Mouse (Mus musculus) limb, embryonic 10.5 days (tissue): ENCODE results near the gene Dstn. TPM values are rescaled to one million over a fixed set of nuclear protein-coding genes. Genes with fewer than 3 reads are reported as not detected.

ENCODE experiments used
- DNase-seq: peaks from one replicate; pipeline ENCODE4 v3.0.0-alpha.2; 2017; ENCODE audit warnings: low spot score
- H3K27ac ChIP-seq: fragments of 300-500 bp; sonication (generic); 2 replicates; pipeline ENCODE4 v1.5.1; 2016; ENCODE audit warnings: mild to moderate bottlenecking
- H3K27me3 ChIP-seq: fragments of 300-500 bp; sonication (generic); 2 replicates; pipeline ENCODE4 v1.6.1; 2016; ENCODE audit warnings: low read depth, mild to moderate bottlenecking; ENCODE audit not compliant: poor library complexity, severe bottlenecking
- H3K36me3 ChIP-seq: fragments of 300-500 bp; sonication (generic); 2 replicates; pipeline ENCODE4 v1.6.1; 2016; ENCODE audit warnings: mild to moderate bottlenecking, moderate library complexity
- H3K4me1 ChIP-seq: fragments of 300-500 bp; sonication (generic); 2 replicates; pipeline ENCODE4 v1.6.1; 2016
- H3K4me3 ChIP-seq: fragments of 300-500 bp; sonication (generic); 2 replicates; pipeline ENCODE4 v1.5.1; 2016; ENCODE audit warnings: mild to moderate bottlenecking, moderate library complexity
- H3K9me3 ChIP-seq: fragments of 300-500 bp; sonication (generic); replicated peaks from 2 replicates; pipeline ENCODE4 v1.6.1; 2016; ENCODE audit warnings: mild to moderate bottlenecking
- WGBS: fragments of 180-500 bp; shearing (Covaris S2); methylation state at CpG from one replicate; pipeline ENCODE4 v1.1.7; 2016; 5-methylcytosine and 5-hydroxymethylcytosine counted together
- polyA plus RNA-seq: library from polyadenylated mRNA; unstranded; fragments of >200 nt; fragmentation: Nextera tagmentation; extraction: Ambion mirVana; gene quantifications from 2 replicates; pipeline ENCODE4 v1.2.1, GENCODE M21; 2016

Gene Dstn
- polyA plus RNA-seq, 1 experiment from 2014 or later: 311 TPM

- WGBS: 90% methylated on average over 9 of the region's 9 CpGs
Measured at GRCm38 (mm10) chr2:143899470-143900220, 15.5 kb upstream of the Dstn start.

GRCm38 (mm10) chr2:143900821-143901351 is 14.2 kb upstream of the Dstn start:
- Histone ChIP-seq H3K9me3 (no peaks in the 10 kb centered on the region), H3K4me3 (no peak overlapping the region), H3K4me1 (no peaks in the 10 kb centered on the region), H3K36me3 (no peaks in the 10 kb centered on the region), H3K27me3 (no peaks in the 10 kb centered on the region), H3K27ac (no peak overlapping the region)
- no peak for DNase-seq
- 80% methylated on average over 5 of the region's 5 CpGs for WGBS

More at GRCm38 (mm10) chr2:143899470-143900220, 15.5 kb upstream of the Dstn start:
- Histone ChIP-seq H3K4me1 (no peaks in the 10 kb centered on the region), H3K27ac (no peak overlapping the region), H3K4me3 (no peak overlapping the region), H3K9me3 (no peaks in the 10 kb centered on the region), H3K27me3 (no peaks in the 10 kb centered on the region), H3K36me3 (no peaks in the 10 kb centered on the region)
- DNase-seq: no peak

- no peaks in the 10 kb centered on the region for H3K27me3 ChIP-seq
- no peaks in the 10 kb centered on the region for H3K36me3 ChIP-seq
- H3K9me3 ChIP-seq: no peaks in the 10 kb centered on the region
- no peaks in the 10 kb centered on the region for H3K4me1 ChIP-seq
- WGBS: 81% methylated on average over 9 of the region's 9 CpGs
- no peak for DNase-seq
- no peak overlapping the region for H3K4me3 ChIP-seq
- H3K27ac ChIP-seq: no peak overlapping the region
Measured at GRCm38 (mm10) chr2:143903376-143904045, 11.6 kb upstream of the Dstn start.

GRCm38 (mm10) chr2:143904896-143905295 is 10.2 kb upstream of the Dstn start:
- Histone ChIP-seq H3K36me3 (no peaks in the 10 kb centered on the region), H3K4me3 (no peak overlapping the region), H3K27ac (no peak overlapping the region), H3K4me1 (no peaks in the 10 kb centered on the region), H3K27me3 (no peaks in the 10 kb centered on the region), H3K9me3 (no peaks in the 10 kb centered on the region)
- WGBS: 84% methylated on average over 5 of the region's 5 CpGs
- no peak for DNase-seq

GRCm38 (mm10) chr2:143909230-143909629 is 5.9 kb upstream of the Dstn start:
- Histone ChIP-seq H3K4me3 (no peak overlapping the region), H3K27ac (no peak overlapping the region), H3K4me1 (peaks cover 4% of the 10 kb centered on the region), H3K9me3 (no peaks in the 10 kb centered on the region), H3K36me3 (no peaks in the 10 kb centered on the region), H3K27me3 (no peaks in the 10 kb centered on the region)
- DNase-seq: no peak
- WGBS: 76% methylated on average over 2 of the region's 2 CpGs

- H3K4me1 ChIP-seq: peaks cover 14% of the 10 kb centered on the region
- no peak overlapping the region for H3K4me3 ChIP-seq
- WGBS: 90% methylated on average over 2 of the region's 2 CpGs
Measured at GRCm38 (mm10) chr2:143912199-143912598, 2.9 kb upstream of the Dstn start.

GRCm38 (mm10) chr2:143914221-143914620 is 899 bp upstream of the Dstn start:
- WGBS: 7% methylated on average over 10 of the region's 10 CpGs
- peaks cover 31% of the 10 kb centered on the region for H3K4me1 ChIP-seq

More at GRCm38 (mm10) chr2:143912199-143912598, 2.9 kb upstream of the Dstn start:
- Histone ChIP-seq H3K27ac (no peak overlapping the region), H3K9me3 (no peaks in the 10 kb centered on the region), H3K36me3 (no peaks in the 10 kb centered on the region), H3K27me3 (no peaks in the 10 kb centered on the region)
- DNase-seq: no peak

GRCm38 (mm10) chr2:143915600-143916135 is 548 bp downstream of the Dstn start:
- no peaks in the 10 kb centered on the region for H3K27me3 ChIP-seq
- peak overlapping the region; percentile 98 for H3K27ac ChIP-seq
- WGBS: under 1% methylated on average over 32 of the region's 32 CpGs
- H3K36me3 ChIP-seq: no peaks in the 10 kb centered on the region
- peak overlapping the region; percentile 73 for H3K4me3 ChIP-seq
- H3K4me1 ChIP-seq: peaks cover 31% of the 10 kb centered on the region
- no peaks in the 10 kb centered on the region for H3K9me3 ChIP-seq
- DNase-seq: no peak

More at GRCm38 (mm10) chr2:143914221-143914620, 899 bp upstream of the Dstn start:
- Histone ChIP-seq H3K27me3 (no peaks in the 10 kb centered on the region), H3K4me3 (peak overlapping the region; percentile 73), H3K36me3 (no peaks in the 10 kb centered on the region), H3K27ac (peak overlapping the region; percentile 98), H3K9me3 (no peaks in the 10 kb centered on the region)
- DNase-seq: no peak

- Histone ChIP-seq H3K36me3 (no peaks in the 10 kb centered on the region), H3K4me3 (peak overlapping the region; percentile 73), H3K27ac (peak overlapping the region; percentile 98), H3K4me1 (peaks cover 30% of the 10 kb centered on the region), H3K9me3 (no peaks in the 10 kb centered on the region), H3K27me3 (no peaks in the 10 kb centered on the region)
- WGBS: 15% methylated on average over 5 of the region's 5 CpGs
- no peak for DNase-seq
Measured at GRCm38 (mm10) chr2:143916229-143916628, 1.1 kb downstream of the Dstn start.

GRCm38 (mm10) chr2:143917622-143918021 is 2.5 kb downstream of the Dstn start:
- Histone ChIP-seq H3K4me3 (no peak overlapping the region), H3K9me3 (no peaks in the 10 kb centered on the region), H3K27me3 (no peaks in the 10 kb centered on the region), H3K4me1 (peaks cover 27% of the 10 kb centered on the region), H3K36me3 (no peaks in the 10 kb centered on the region), H3K27ac (no peak overlapping the region)
- WGBS: 76% methylated on average over 5 of the region's 5 CpGs
- DNase-seq: no peak

- Histone ChIP-seq H3K27ac (no peak overlapping the region), H3K4me3 (no peak overlapping the region), H3K27me3 (no peaks in the 10 kb centered on the region), H3K9me3 (no peaks in the 10 kb centered on the region), H3K36me3 (no peaks in the 10 kb centered on the region), H3K4me1 (peaks cover 27% of the 10 kb centered on the region)
- WGBS: 42% methylated on average over 4 of the region's 4 CpGs
- DNase-seq: no peak
Measured at GRCm38 (mm10) chr2:143918831-143919502, 3.8 kb downstream of the Dstn start.

GRCm38 (mm10) chr2:143924085-143924484 is 9.0 kb downstream of the Dstn start:
- no peak overlapping the region for H3K4me3 ChIP-seq
- peaks cover 5% of the 10 kb centered on the region; the same call in 1 of the 2 replicates for H3K4me1 ChIP-seq
- H3K36me3 ChIP-seq: no peaks in the 10 kb centered on the region
- H3K27ac ChIP-seq: no peak overlapping the region
- DNase-seq: no peak
- WGBS: 63% methylated on average over 7 of the region's 7 CpGs
- no peaks in the 10 kb centered on the region for H3K9me3 ChIP-seq
- no peaks in the 10 kb centered on the region for H3K27me3 ChIP-seq
